Mouse (Mus musculus) heart, embryonic 12.5 days (tissue): ENCODE results near the gene Pcyt2. TPM values are rescaled to one million over a fixed set of nuclear protein-coding genes. Genes with fewer than 3 reads are reported as not detected.
A peak's percentile ranks its signal among the peaks of the same experiment; 100 is the strongest.

ENCODE experiments used
- ATAC-seq: fragments of 200-750 bp; cut with Nextera tagmentation; 2 replicates; pipeline ENCODE4 v1.8.0; 2017; ENCODE audit warnings: moderate TSS enrichment, moderate library complexity; ENCODE audit not compliant: insufficient number of reproducible peaks, low FRiP score
- H3K27ac ChIP-seq: fragments of 300-500 bp; sonication (generic); 2 replicates; pipeline ENCODE4 v1.5.1; 2016; ENCODE audit warnings: mild to moderate bottlenecking, moderate library complexity; ENCODE audit not compliant: poor library complexity, severe bottlenecking
- H3K27me3 ChIP-seq: fragments of 300-500 bp; sonication (generic); replicated peaks from 2 replicates; pipeline ENCODE4 v1.6.1; 2016; ENCODE audit warnings: mild to moderate bottlenecking, moderate library complexity
- H3K36me3 ChIP-seq: fragments of 300-500 bp; sonication (generic); 2 replicates; pipeline ENCODE4 v1.6.1; 2016; ENCODE audit warnings: mild to moderate bottlenecking, moderate library complexity
- H3K4me1 ChIP-seq: fragments of 300-500 bp; sonication (generic); replicated peaks from 2 replicates; pipeline ENCODE4 v1.6.1; 2016; ENCODE audit warnings: mild to moderate bottlenecking
- H3K4me2 ChIP-seq: fragments of 300-500 bp; sonication (generic); 2 replicates; pipeline ENCODE4 v1.6.1; 2016; ENCODE audit warnings: mild to moderate bottlenecking, moderate library complexity
- H3K4me3 ChIP-seq: fragments of 300-500 bp; sonication (generic); 2 replicates; pipeline ENCODE4 v1.5.1; 2016; ENCODE audit warnings: mild to moderate bottlenecking
- H3K9ac ChIP-seq: fragments of 300-500 bp; sonication (generic); 2 replicates; pipeline ENCODE4 v1.6.1; 2016; ENCODE audit warnings: mild to moderate bottlenecking, moderate library complexity
- H3K9me3 ChIP-seq: fragments of 300-500 bp; sonication (generic); replicated peaks from 2 replicates; pipeline ENCODE4 v1.6.1; 2016; ENCODE audit warnings: mild to moderate bottlenecking, moderate library complexity
- WGBS: fragments of 180-500 bp; shearing (Covaris S2); methylation state at CpG from one replicate; pipeline ENCODE4 v1.1.7; 2016; 5-methylcytosine and 5-hydroxymethylcytosine counted together
- microRNA-seq: library from miRNA; unstranded; fragments of <30 nt; microRNA quantifications from one replicate; pipeline ENCODE4, GENCODE M21; 2017
- polyA plus RNA-seq: library from polyadenylated mRNA; unstranded; fragments of >200 nt; fragmentation: Nextera tagmentation; extraction: Ambion mirVana; gene quantifications from 2 replicates; pipeline ENCODE4 v1.2.1, GENCODE M21; 2016

Gene Pcyt2
- polyA plus RNA-seq, 1 experiment from 2014 or later = 82.9 TPM

DNA sequence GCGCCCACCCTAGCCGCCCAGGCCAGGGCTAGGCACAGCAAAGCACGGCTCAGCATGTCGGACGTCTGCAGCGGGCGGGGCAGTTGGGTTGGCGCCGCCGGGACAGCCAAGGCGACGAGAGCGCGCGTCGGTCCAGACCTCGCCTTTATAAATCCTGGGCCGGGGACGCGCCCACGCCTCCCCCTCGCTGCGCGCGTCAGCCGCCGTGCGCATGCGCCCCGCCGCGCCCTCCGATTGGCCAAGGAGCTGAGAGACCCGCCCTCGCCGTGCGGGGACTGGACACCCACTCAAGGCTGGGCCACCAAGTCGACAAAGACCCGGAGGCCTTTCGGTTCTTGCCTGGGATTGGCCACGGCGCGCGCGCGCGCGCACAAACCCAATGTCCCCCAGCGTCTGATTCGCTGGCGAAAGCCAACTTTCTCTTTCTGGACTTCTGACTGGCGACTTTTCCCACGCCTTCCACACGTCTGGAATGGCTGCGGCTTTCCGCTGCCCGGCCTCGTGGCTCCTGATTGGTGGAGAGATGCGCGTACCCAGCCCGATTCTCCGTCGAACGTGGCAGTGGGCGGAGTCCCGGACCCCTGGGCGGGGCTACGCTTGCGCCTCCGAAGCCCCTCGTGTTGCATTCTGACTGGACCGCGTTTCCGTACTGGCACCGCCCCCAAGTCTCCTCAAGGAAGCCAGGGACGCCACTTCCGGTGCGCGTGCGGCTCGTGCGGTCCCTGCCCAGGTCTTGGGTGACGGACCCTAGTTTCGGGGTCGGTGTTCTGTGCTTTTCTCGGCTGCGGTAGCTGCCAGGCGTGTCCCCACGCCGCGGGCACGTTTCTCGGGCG is 44.8 kb downstream of the Pcyt2 start, which contains the start of gene P4hb:
Gene P4hb, minus strand, starts transcription at position 502 of the 833 bp plus-strand sequence.
- peaks cover 21% of the 10 kb centered on the region for H3K4me1 ChIP-seq
- H3K27me3 ChIP-seq = no peaks in the 10 kb centered on the region
- H3K36me3 ChIP-seq = peaks cover 42% of the 10 kb centered on the region
- H3K9me3 ChIP-seq = no peaks in the 10 kb centered on the region
- H3K4me3 ChIP-seq = peak within 1 kb of the TSS; percentile 95
- H3K4me2 ChIP-seq = peak within 1 kb of the TSS; percentile 88
- peak within 1 kb of the TSS; percentile 96 for H3K9ac ChIP-seq
- peak within 1 kb of the TSS; percentile 98 for H3K27ac ChIP-seq
- under 1% methylated on average over 94 of the region's 94 CpGs for WGBS
- ATAC-seq = peak; percentile 97

DNA sequence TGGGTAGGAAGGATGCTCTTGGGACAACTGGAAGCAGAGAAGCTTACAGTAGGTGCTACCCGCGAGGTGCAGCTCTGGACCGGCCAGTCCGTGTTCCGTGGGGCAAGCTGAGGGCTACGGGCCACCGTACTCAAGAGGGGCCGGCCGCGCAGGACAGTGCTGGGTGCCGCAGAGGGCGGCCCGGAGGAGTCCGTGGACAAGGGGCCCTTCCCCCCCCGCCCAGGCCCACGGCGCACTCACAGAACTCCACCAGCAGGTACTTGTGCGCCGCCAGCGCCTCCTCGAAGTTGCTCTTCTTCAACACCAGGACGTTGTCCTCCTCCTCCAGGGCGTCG is 45.4 kb downstream of the Pcyt2 start:
- Histone ChIP-seq H3K36me3 (peaks cover 42% of the 10 kb centered on the region), H3K9me3 (no peaks in the 10 kb centered on the region), H3K4me3 (peak overlapping the region; percentile 95), H3K4me1 (peaks cover 21% of the 10 kb centered on the region), H3K27me3 (no peaks in the 10 kb centered on the region), H3K9ac (peak overlapping the region; percentile 96), H3K27ac (peak overlapping the region; percentile 98), H3K4me2 (peak overlapping the region; percentile 80)
- ATAC-seq = peak; percentile 34
- under 1% methylated on average over 24 of the region's 24 CpGs for WGBS

- peak overlapping the region; percentile 95 for H3K4me3 ChIP-seq
- no peaks in the 10 kb centered on the region for H3K27me3 ChIP-seq
- H3K9me3 ChIP-seq = no peaks in the 10 kb centered on the region
- peak overlapping the region; percentile 98 for H3K27ac ChIP-seq
- peaks cover 21% of the 10 kb centered on the region for H3K4me1 ChIP-seq
- no peak for ATAC-seq
- H3K9ac ChIP-seq = peak overlapping the region; percentile 96
- 6% methylated on average over 11 of the region's 11 CpGs for WGBS
- H3K36me3 ChIP-seq = peaks cover 42% of the 10 kb centered on the region
- H3K4me2 ChIP-seq = peak overlapping the region; percentile 80
These were observed 45.9 kb downstream of the Pcyt2 start for GRCm38 (mm10) chr11:120571754-120572416.

GRCm38 (mm10) chr11:120571122-120571521 is 46.6 kb downstream of the Pcyt2 start:
- H3K36me3 ChIP-seq = peaks cover 47% of the 10 kb centered on the region
- ATAC-seq = no peak
- H3K9ac ChIP-seq = peak overlapping the region; percentile 96
- no peaks in the 10 kb centered on the region for H3K9me3 ChIP-seq
- peaks cover 21% of the 10 kb centered on the region for H3K4me1 ChIP-seq
- H3K4me2 ChIP-seq = peak overlapping the region; percentile 80
- peak overlapping the region; percentile 95 for H3K4me3 ChIP-seq
- no peak overlapping the region for H3K27ac ChIP-seq
- no peaks in the 10 kb centered on the region for H3K27me3 ChIP-seq
- WGBS = 39% methylated on average over 3 of the region's 3 CpGs

GRCm38 (mm10) chr11:120568324-120568723 is 49.4 kb downstream of the Pcyt2 start:
- H3K27me3 ChIP-seq = no peaks in the 10 kb centered on the region
- WGBS = 92% methylated on average over 6 of the region's 6 CpGs
- H3K4me3 ChIP-seq = no peak overlapping the region
- no peak overlapping the region for H3K4me2 ChIP-seq
- H3K4me1 ChIP-seq = peaks cover 13% of the 10 kb centered on the region
- H3K9ac ChIP-seq = no peak overlapping the region
- no peak for ATAC-seq
- H3K27ac ChIP-seq = no peak overlapping the region
- H3K9me3 ChIP-seq = no peaks in the 10 kb centered on the region
- peaks cover 74% of the 10 kb centered on the region for H3K36me3 ChIP-seq

- Histone ChIP-seq H3K9me3 (no peaks in the 10 kb centered on the region), H3K9ac (no peak overlapping the region; the same call in 1 of the 2 replicates), H3K36me3 (peaks cover 92% of the 10 kb centered on the region), H3K27me3 (no peaks in the 10 kb centered on the region), H3K4me3 (no peak overlapping the region), H3K27ac (no peak overlapping the region), H3K4me1 (no peaks in the 10 kb centered on the region), H3K4me2 (no peak overlapping the region)
- WGBS = 82% methylated on average over 9 of the region's 9 CpGs
- ATAC-seq = no peak
These were observed 52.6 kb downstream of the Pcyt2 start for GRCm38 (mm10) chr11:120565114-120565513.

- ATAC-seq = no peak
- Histone ChIP-seq H3K4me1 (no peaks in the 10 kb centered on the region), H3K4me3 (no peak overlapping the region), H3K9me3 (no peaks in the 10 kb centered on the region), H3K27ac (no peak overlapping the region), H3K36me3 (peaks cover 92% of the 10 kb centered on the region), H3K9ac (no peak overlapping the region), H3K4me2 (no peak overlapping the region), H3K27me3 (no peaks in the 10 kb centered on the region)
- 95% methylated on average over 13 of the region's 13 CpGs for WGBS
These were observed 54.8 kb downstream of the Pcyt2 start for GRCm38 (mm10) chr11:120562949-120563348.

- H3K9me3 ChIP-seq = peaks cover 4% of the 10 kb centered on the region; the same call in 1 of the 2 replicates
- no peak for ATAC-seq
- H3K4me1 ChIP-seq = no peaks in the 10 kb centered on the region
- H3K27ac ChIP-seq = no peak overlapping the region
- 88% methylated on average over 13 of the region's 13 CpGs for WGBS
- no peak overlapping the region for H3K4me2 ChIP-seq
- no peak overlapping the region for H3K4me3 ChIP-seq
- peaks cover 74% of the 10 kb centered on the region for H3K36me3 ChIP-seq
- H3K27me3 ChIP-seq = no peaks in the 10 kb centered on the region
- H3K9ac ChIP-seq = no peak overlapping the region
These were observed 56.6 kb downstream of the Pcyt2 start for GRCm38 (mm10) chr11:120560952-120561728.

Small RNAs within 50 kb of the gene (microRNA-seq; reads per million reads assigned to microRNA genes)
- gene Mir6936 = 0.94 reads per million

Other genes starting within 250 kb of the Pcyt2 start
- gene Faap100, start 239.2 kb downstream of the Pcyt2 start, polyA plus RNA-seq = 32.0 and 32.3 TPM in 2 replicates
- gene Nploc4, start 180.2 kb downstream of the Pcyt2 start, polyA plus RNA-seq = 43.2 and 45.2 TPM in 2 replicates
- not detected in 2 replicates for gene Tspan10, start 175.3 kb downstream of the Pcyt2 start, polyA plus RNA-seq
- 0.10 and 0.13 TPM in 2 replicates for gene Pde6g, start 164.4 kb downstream of the Pcyt2 start, polyA plus RNA-seq
- 14.9 and 15.2 TPM in 2 replicates for gene Oxld1, start 159.9 kb downstream of the Pcyt2 start, polyA plus RNA-seq
- 24.1 and 24.7 TPM in 2 replicates for gene Ccdc137, start 159.8 kb downstream of the Pcyt2 start, polyA plus RNA-seq
- 35.9 and 41.6 TPM in 2 replicates for gene Arl16, start 150.3 kb downstream of the Pcyt2 start, polyA plus RNA-seq
- gene Mrpl12, start 133.3 kb downstream of the Pcyt2 start, polyA plus RNA-seq = 208 and 219 TPM in 2 replicates
- 44.2 and 46.2 TPM in 2 replicates for gene Slc25a10, start 126.1 kb downstream of the Pcyt2 start, polyA plus RNA-seq
- gene Gcgr, start 87.2 kb downstream of the Pcyt2 start, polyA plus RNA-seq = 1.2 and 1.4 TPM in 2 replicates
- gene Mcrip1, start 68.2 kb downstream of the Pcyt2 start, polyA plus RNA-seq = 126 and 130 TPM in 2 replicates
- gene Ppp1r27, start 66.8 kb downstream of the Pcyt2 start, polyA plus RNA-seq = not detected in 2 replicates
- 478 and 480 TPM in 2 replicates for gene P4hb, start 44.7 kb downstream of the Pcyt2 start, polyA plus RNA-seq
- 422 and 442 TPM in 2 replicates for gene Arhgdia, start 36.3 kb downstream of the Pcyt2 start, polyA plus RNA-seq
- gene Alyref, start 19.6 kb downstream of the Pcyt2 start, polyA plus RNA-seq = 356 and 361 TPM in 2 replicates
- gene Anapc11, start 19.5 kb downstream of the Pcyt2 start, polyA plus RNA-seq = 174 and 175 TPM in 2 replicates
- 13.6 and 20.3 TPM in 2 replicates for gene Npb, start 9.5 kb downstream of the Pcyt2 start, polyA plus RNA-seq
- gene Sirt7, start 7.3 kb upstream of the Pcyt2 start, polyA plus RNA-seq = 20.1 and 20.4 TPM in 2 replicates
- gene Mafg, start 15.7 kb upstream of the Pcyt2 start, polyA plus RNA-seq = 27.9 and 31.5 TPM in 2 replicates
- gene Pycr1, start 25.8 kb upstream of the Pcyt2 start, polyA plus RNA-seq = 23.1 and 23.9 TPM in 2 replicates
- gene Myadml2, start 30.2 kb upstream of the Pcyt2 start, polyA plus RNA-seq = 9.8 and 10.9 TPM in 2 replicates
- gene Notum, start 43.2 kb upstream of the Pcyt2 start, polyA plus RNA-seq = 4.7 and 5.2 TPM in 2 replicates
- gene Aspscr1, start 55.0 kb upstream of the Pcyt2 start, polyA plus RNA-seq = 103 and 114 TPM in 2 replicates
- gene Cenpx, start 95.8 kb upstream of the Pcyt2 start, polyA plus RNA-seq = 117 and 119 TPM in 2 replicates
- gene Lrrc45, start 96.0 kb upstream of the Pcyt2 start, polyA plus RNA-seq = 35.2 and 37.0 TPM in 2 replicates
- gene Rac3, start 103.5 kb upstream of the Pcyt2 start, polyA plus RNA-seq = 7.6 and 8.4 TPM in 2 replicates
- gene Dcxr, start 109.3 kb upstream of the Pcyt2 start, polyA plus RNA-seq = 4.3 and 5.4 TPM in 2 replicates
- gene Cbr2, start 114.2 kb upstream of the Pcyt2 start, polyA plus RNA-seq = 1.1 and 1.9 TPM in 2 replicates
- gene Hmga1b, start 144.9 kb upstream of the Pcyt2 start, polyA plus RNA-seq = 3.5 and 5.3 TPM in 2 replicates
- gene Rfng, start 166.3 kb upstream of the Pcyt2 start, polyA plus RNA-seq = 23.2 and 24.9 TPM in 2 replicates
- gene Gps1, start 166.3 kb upstream of the Pcyt2 start, polyA plus RNA-seq = 139 and 140 TPM in 2 replicates
- 48.0 and 48.3 TPM in 2 replicates for gene Dus1l, start 178.5 kb upstream of the Pcyt2 start, polyA plus RNA-seq
- gene Fasn, start 206.6 kb upstream of the Pcyt2 start, polyA plus RNA-seq = 45.1 and 47.5 TPM in 2 replicates